Mouse (Mus musculus) MEL-GATA-1-ER (cell line): Measurements from ENCODE around the gene Ankrd40.

ENCODE experiments used
- DNase-seq: peaks from one replicate; pipeline ENCODE4 v3.0.0-alpha.2; 2012; ENCODE audit warnings: low read depth; ENCODE audit errors: extremely low read depth

Ankrd40 gene

DNA sequence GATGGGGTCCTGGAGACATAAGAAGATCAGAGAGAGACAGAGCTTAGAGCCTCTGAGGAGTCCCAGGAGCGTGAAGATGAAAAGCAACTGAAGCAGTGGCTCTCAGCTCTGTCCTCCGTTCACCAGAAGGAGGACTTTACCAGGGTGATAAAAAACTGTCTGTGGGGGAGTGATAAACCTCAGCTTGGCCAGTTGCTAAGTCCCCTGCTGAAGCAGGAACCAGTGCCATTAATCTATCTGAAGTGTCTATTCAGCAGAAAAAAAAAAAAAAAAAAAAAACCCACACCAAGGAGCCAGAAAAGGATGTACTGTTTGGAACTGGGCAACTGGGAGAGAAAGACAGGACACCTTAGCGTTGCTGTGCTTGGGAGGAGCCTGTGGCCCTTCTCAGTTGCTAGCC, 23.3 kb downstream of the Ankrd40 start:
- DNase-seq: peak; percentile 87

DNA sequence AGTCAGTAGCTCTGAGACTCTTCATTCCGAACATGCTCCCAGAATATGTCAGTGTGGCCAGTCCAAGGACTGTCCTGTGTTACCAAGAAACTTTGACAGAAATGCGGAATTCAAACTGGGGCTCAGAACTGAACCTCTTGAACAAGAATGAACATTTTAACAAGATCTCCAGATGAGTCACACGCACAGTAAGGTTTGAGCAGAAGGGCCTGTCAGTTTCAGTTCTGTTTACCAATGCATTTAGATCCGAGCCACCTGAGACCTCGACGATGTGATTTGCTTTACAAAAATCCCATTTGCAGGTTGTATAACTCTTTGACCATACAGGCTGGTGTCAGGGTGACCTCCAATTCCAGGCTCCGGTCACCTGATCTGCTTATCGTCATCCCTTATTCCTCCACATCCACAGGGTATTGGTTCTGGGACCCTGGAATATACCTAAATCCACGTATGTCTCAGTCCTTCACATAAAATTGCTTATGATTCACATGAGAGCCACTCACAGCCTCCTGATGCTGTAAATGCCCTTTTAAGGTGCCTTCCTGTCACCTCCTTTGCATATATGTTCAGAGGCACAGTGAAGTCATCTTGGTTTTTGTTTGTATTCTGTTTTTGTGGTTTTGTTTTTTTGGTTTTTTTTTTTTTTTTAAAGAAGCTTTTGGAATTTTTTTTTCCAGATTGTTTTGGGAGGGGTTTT, 27.9 kb downstream of the Ankrd40 start:
- DNase-seq: no peak

DNA sequence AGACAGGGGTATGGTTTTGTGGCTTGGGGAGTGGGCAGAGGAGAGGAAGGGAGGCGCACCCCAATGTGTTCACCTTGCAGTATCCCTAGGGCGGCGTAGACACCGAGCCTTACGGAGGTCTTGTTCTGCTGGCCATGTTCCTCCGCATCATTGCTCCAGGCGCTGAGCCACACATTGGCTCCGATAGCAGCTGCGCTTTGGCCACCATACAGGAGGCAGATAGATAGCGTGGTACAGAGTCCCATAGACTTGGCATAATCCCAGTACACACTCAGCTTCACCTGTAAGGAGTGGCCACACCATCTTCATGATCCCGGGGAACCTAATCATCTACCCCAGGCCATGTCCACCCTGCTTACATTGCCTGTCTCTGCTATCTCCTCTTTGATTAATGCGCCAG, 31.4 kb downstream of the Ankrd40 start:
- DNase-seq: no peak

DNA sequence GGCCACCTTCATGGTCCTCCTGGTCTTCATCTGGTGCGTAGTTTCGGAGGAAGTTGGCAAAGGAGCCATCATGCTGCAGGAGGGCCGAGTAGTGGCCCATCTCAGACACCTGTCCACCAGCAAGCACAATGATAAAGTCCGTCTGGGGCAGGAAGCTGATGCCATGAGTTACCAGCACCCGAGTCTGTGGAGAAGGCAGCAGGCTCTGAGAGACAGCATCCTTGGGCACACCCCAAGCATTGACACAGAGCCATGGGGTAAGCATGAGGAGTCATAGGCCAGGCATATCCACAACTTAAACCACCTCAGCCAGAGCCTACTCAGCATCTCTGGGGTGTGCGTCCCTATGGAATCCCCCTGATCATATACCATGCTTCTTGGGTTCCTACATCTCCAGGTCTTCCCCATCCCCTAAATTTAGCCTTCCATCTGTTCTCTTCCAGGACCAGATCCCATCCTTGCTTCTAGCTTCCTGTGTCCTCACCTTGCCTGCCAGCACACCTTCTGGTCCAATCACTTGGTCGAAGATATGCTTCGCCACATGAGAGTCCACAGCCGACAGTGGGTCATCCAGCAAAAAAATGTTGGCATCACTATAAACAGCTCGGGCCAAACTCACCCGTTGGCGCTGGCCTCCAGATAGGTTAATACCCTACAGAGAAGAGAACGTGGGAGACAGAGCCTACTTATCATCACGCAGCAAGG, 33.5 kb downstream of the Ankrd40 start:
- no peak for DNase-seq

DNA sequence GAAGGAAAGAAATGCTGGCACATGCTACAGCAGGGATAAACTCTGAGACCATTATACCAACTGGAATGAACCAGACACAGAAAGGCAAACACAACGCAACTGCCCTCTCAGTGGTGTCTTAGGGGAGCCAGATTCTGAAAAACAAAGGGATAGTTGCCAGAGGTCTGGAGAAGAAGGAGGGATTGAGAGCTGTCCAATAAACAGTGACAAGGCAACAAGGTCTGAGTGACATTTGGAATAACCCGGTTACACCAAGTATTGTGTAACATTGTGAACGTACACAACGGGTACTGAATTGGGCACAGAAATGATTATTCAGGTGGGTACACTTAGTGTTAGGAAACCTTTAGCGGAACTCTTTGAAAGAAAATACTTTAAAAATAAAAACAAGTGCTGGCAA, 34.3 kb downstream of the Ankrd40 start:
- DNase-seq: no peak

DNA sequence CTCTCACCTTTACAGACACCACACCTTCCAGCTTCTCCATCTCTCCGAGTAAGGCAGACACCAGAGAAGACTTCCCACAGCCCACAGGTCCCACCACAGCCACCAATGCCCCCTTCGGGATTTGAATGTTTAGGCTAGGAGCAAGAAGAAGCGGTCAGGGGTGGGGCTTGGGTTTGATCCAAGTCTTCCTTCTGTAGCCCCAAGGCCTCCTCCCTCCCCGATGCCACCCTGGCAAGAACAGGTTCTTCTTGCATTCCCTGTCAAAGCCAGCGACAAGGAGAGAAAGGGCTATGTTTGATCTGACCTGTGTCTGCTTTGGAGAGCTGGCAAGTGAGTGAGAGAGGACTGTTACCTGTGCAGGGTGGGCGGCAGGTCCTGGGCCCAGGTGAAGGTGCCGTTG, 35.9 kb downstream of the Ankrd40 start:
- DNase-seq: no peak

DNA sequence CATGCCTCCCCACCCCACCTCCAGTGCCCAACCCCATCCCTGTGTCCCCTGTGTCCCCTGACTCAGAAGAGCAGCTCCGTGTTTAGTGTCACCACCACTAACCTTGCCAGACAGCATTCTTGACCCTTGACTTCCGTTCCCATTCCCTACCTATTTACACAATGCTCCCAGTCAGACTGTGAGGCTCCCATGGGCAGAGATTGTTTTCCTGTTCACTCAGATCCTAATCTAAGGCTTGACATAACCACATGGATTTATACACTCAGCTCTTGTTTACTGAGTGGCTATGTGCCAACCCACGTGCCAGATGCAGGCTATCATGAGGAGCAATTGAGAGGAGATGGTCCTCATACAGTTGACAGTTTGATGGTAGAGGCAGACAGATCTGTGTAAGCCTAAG, 37.5 kb downstream of the Ankrd40 start:
- no peak for DNase-seq

DNA sequence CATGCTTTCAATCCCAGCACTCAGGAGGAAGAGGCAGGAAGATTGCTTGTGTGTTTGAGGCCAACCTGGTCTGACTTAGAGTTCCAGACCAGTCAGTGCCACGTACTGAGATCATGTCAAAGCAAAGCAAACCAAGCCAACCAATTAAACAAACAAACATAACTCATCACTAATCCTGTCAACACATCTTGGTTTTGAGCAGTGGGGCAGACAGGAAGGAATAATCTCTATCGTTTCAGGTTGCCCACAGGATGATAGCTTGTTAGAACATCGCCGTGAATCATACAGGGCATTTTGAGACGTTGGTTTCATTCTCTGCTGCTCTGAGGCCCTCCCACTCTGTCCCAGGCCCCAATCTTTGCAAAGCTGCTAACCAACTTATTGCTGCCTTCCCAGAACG, 42.2 kb downstream of the Ankrd40 start:
- peak; percentile 16 for DNase-seq

DNA sequence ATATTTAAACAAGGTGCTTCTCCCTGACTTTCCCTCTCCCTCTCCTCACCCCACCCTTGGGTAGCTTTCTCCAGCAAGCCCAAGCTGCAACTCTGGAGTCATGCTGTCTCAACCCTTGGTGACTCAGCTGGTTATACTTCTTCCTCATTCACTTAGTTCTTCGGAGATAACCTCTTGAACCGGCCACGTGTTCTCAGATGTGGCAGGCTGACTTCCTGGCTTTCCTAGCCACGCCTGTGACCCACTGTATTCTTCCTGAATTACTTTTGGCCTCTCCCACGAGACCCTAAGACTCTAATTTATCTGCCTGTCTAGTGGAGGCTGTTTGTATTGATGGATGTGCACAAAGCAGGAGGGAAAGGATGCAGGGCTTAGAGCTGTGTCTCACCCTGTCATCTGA, 43.0 kb downstream of the Ankrd40 start:
- peak; percentile 87 for DNase-seq

DNA sequence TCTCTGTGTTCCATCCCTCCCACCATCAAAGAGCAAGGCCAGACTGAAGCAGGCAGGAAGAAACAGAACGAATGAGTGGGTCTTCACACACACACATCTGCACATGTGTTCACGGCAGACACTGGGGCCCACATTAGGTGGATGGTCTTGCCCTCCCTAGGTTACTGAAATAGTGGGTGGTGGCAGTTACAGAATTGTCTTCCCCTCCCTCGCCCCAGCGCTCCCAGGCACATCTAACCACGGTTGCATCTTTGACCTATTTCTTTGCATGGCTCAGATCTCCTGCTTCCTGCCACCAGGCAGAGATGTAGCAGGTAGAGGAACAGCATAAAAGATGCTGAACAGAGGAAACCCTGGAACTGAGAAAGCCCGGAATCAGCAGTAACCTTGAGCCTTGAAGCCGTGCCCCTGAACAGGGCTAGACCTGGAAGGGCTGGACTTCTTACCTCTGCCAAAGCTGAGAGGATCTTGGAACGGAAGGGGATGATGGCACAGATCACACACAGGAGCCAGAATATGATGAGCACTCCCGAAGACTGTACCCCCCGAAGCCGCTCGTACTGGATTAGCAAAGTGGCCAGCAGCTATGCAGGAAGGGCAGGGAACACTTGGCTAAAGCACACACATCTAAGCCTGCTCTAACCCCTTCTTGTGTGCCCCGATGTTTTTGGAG, 46.6 kb downstream of the Ankrd40 start:
- no peak for DNase-seq

DNA sequence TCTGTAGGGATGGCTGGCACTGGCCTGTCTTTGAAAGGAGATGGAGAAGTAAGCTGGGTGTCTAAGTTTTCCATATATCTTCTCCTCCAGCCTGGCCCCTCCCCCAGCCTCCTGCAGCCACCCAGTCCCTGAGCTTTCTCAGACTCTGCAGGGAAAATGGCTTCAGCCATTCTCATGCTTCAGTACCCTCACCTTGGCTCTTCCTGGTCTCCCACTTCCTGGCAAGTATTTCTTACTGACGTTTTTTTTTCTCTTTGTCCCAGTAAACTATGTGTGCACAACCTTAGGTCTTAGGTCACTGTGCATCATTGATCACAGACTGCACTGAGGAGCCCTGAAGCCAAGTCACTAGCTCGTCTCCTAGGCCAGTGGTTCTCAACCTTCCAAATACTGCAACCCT, 51.3 kb downstream of the Ankrd40 start:
- DNase-seq: no peak

DNA sequence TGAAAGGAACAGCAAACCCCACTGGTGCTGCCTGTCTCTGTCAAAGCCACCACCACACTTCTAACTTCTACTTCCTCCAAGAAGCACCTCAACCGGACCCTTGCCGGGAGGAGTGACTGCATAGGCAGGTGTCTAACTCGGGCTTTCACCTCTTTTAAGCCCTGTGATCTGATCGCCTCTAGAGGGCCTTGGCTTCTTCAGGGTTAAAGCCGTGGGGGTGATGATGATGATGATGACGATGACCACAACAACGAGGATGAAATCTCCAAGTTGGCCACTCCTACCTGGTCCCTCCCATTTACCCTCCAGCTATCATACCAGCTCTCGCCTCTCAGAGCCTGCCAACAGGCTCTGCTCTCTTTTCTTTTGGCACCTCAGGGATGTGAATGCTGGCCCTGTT, 51.9 kb downstream of the Ankrd40 start:
- no peak for DNase-seq

DNA sequence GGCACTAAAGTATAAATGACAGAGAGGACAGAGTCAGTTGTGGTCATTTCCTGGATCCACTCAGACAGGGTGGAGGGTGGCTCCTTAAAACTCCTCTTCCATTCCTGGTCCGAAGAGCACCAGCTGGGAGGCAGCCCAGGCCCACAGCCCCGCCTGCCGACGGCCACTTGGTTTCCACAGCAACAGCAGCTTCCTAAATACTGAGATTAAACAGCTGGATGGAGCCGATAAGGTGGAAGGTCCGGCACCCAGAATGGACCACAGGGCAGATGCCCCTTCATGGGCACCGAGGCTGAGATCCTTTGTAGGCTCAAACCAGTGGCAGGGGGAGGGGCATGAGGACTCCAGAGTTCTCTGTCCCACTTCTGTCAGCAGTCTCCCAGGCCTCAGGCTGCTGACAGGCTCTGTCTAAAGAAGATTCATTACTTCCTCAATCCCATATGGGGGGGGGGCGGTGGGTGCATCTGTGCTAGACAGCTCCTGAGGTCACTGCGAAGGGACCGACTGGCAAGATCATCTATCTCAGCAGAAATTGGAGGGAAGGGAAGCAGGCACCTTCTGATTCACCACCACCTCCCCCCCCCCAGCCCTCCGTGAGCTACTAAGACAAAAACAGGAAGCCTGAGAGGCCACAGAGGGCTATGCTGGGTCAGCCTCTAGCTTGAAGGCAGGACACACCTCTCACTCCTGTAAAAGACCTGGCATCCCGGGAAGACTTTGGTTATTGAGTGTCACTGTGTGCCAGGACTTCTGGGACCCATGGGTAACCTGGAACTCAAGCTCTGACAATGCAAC, 58.4 kb downstream of the Ankrd40 start:
- peak; percentile 45 for DNase-seq

DNA sequence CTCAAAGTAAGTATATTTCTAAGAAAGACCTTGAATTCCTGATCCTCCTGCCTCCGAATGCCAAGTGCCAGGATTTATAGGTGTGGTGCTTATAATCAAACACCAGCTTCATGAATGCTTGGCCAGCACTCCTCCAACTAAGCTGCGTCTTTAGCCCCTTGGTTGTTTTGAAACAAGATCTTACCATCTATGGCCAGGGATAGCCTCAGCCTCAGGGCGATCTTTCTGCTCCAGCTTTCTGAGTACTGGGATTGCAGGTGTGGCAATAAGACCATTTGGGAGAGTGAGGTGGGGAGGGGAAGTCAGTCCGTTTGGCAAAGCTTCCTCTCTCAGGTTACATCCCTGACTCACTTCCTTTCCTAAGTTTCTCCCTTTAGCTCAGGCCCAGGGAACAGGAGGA, 60.0 kb downstream of the Ankrd40 start:
- DNase-seq: no peak

DNA sequence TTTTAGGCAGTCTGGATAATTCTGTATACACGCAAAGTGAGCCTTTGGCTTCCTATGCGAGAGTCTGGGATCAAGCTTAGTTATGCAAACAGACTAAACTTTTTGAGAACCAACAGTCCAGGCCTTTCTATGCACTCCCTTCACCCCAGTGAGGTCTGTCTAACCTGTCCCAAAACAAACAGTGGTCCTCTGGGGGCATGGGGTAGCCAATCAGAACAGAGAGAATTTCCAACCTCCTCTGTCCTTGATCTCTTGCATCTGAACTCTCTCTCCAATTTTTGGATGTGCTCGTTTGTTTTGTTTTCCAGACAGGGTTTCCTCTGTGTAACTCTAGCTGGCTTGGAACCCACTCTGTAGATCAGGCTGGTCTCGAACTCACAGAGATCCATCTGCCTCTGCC, 61.2 kb downstream of the Ankrd40 start:
- DNase-seq: no peak

DNA sequence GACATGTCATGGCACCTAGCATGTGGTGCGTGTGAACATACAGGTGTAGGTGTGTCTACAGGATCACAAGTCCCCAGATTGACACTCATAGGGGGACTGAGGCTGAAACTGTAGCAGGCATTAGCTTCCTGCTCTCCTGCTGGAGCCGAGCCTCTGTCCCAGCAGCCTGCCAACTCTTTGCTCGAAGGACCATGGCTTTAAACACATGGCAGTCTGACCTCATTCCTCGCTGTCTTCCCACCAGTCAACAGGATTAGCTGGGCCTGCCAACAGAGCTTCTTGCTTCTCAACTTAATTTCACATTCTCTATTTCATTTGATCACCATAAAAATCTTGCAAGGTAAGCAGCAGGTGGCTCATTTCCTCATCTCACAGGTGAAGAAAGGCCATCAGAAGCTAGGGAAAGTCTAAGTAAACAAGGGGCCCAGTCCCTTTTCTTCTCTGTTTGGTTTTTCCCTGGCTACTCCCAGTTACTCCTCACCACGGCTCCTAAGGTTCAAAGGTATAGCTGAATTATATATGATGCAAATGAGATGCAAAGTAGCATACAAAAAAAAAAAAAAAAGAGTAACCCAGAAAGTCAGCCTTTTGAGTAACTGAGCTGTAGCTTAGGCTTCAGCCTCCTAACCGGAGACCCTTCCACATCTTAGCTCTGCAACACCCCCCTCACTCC, 62.1 kb downstream of the Ankrd40 start:
- DNase-seq: no peak

DNA sequence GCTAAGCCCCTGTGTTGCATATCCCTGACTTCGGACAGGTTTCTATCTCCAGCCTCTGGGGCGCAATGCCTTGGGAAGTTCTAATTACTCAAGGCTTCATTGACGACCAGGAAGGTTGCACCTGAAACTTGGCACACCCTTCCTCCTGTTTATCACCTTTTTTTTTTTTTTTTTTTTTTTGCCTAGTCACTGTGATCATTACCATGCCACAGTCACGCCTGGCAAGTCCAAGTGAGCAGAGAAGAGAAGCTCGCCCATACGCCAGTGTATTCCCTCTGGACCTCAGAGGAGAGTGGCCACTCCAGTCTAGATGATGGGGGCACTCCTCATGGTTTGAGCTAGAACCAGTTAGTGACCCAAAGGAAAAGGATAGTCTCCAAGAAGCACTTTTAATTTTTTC, 63.0 kb downstream of the Ankrd40 start:
- DNase-seq: no peak
